Mouse (Mus musculus): ENCODE data around the gene Fbxo8. TPM values are rescaled to one million over a fixed set of nuclear protein-coding genes. Genes with fewer than 3 reads are reported as not detected.

The Fbxo8 gene
- polyA plus RNA-seq, 1 experiment from 2014 or later, result 37.0 TPM

DNA sequence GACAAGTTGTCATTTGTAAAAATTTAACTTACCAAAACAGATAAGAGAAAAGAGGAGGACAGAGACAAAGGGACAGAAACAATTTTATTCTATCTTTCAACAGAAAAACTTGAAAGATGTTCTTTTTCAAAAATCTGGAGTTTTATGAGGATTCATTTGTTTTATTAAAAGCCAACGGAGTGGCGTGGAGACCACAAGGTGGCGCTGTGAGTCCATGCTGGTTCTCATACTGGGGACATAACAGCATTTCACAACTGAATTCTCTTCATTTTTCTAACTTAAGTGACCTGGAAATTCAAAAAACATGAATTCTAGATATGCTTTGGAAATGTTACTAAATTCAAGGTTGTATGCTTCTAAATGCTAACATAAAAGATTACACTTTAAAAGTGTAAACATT is 20.5 kb upstream of the Fbxo8 start:
- peak; percentile 46 for DNase-seq (ENCODE audit: low spot score)
- no peak overlapping the region for H3K4me2 ChIP-seq (ENCODE audit: low read depth)
- no peaks in the 10 kb centered on the region for H3K9me3 ChIP-seq (ENCODE audit: control insufficient read depth, low read length)
- no peaks in the 10 kb centered on the region for H3K27me3 ChIP-seq (ENCODE audit: control insufficient read depth, insufficient read depth, low read length)
- ATAC-seq (ENCODE audit: insufficient read depth, low FRiP score, low TSS enrichment), result no peak
- 0 out of 2 replicates have a peak, but pooled peaks cover 2% of the 10 kb centered on the region for H3K36me3 ChIP-seq (ENCODE audit: control insufficient read depth, insufficient read depth, low read length)
- 10% methylated on average over 3 of the region's 3 CpGs for WGBS
- no peak overlapping the region for H3K27ac ChIP-seq (ENCODE audit: low read depth, low read length)
- H3K4me3 ChIP-seq (ENCODE audit: low read depth, low read length), result no peak overlapping the region
- no peaks in the 10 kb centered on the region for H3K4me1 ChIP-seq (ENCODE audit: control insufficient read depth, insufficient read depth, low read length)
- no peak overlapping the region for H3K9ac ChIP-seq (ENCODE audit: low read length)

DNA sequence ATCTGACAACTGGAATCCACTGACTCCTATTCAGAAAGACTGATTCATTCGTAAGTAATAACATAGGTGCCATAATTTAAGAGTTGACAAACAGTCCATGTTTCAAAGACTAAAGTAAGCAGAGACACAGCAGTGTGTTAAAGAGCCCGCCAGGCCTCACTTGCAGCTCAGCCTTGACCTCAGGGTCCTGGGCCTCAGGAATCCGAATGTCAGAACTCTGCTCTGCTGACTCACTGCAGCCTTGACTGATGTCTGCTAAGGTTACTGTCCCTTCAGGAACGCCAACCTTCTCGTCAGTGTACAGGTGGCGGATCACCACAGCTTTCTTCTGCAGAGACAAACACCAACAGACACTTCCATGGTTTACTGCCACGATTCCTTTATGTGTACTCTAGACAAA is 10.2 kb upstream of the Fbxo8 start:
- Histone ChIP-seq H3K4me1 (ENCODE audit: control insufficient read depth, insufficient read depth, low read length) (no peaks in the 10 kb centered on the region), H3K9me3 (ENCODE audit: control insufficient read depth, low read length) (no peaks in the 10 kb centered on the region), H3K36me3 (ENCODE audit: control insufficient read depth, insufficient read depth, low read length) (peaks cover 2% of the 10 kb centered on the region; the same call in 1 of the 2 replicates), H3K27me3 (ENCODE audit: control insufficient read depth, insufficient read depth, low read length) (no peaks in the 10 kb centered on the region), H3K27ac (ENCODE audit: low read depth, low read length) (no peak overlapping the region), H3K4me3 (ENCODE audit: low read depth, low read length) (no peak overlapping the region), H3K9ac (ENCODE audit: low read length) (no peak overlapping the region), H3K4me2 (ENCODE audit: low read depth) (no peak overlapping the region)
- ATAC-seq (ENCODE audit: insufficient read depth, low FRiP score, low TSS enrichment), result no peak
- 91% methylated on average over 7 of the region's 7 CpGs for WGBS
- no peak for DNase-seq (ENCODE audit: low spot score)

DNA sequence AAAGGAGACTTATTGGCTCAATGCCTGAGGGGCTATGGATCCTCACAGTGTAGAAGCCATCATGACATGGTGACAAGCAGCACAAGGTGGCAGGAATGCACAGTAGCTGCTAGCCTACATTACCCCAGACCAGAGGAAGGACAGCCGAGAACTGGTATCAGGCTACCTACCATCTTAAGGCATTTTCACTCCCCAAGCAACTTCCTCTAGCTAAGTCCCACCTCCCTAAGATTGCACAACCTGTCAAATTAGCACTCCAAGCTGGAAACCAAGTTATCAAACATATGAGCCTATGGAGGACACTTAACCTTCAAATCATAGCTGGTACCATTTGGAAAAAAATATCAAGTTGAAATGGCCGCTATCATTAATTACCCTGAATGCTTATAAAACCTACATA is 3.0 kb upstream of the Fbxo8 start:
- no peaks in the 10 kb centered on the region for H3K36me3 ChIP-seq (ENCODE audit: control insufficient read depth, insufficient read depth, low read length)
- DNase-seq (ENCODE audit: low spot score), result no peak
- WGBS, result 90% methylated on average over 2 of the region's 2 CpGs
- no peaks in the 10 kb centered on the region; the same call in 1 of the 2 replicates for H3K4me1 ChIP-seq (ENCODE audit: control insufficient read depth, insufficient read depth, low read length)
- H3K9ac ChIP-seq (ENCODE audit: low read length), result no peak overlapping the region
- H3K9me3 ChIP-seq (ENCODE audit: control insufficient read depth, low read length), result no peaks in the 10 kb centered on the region
- ATAC-seq (ENCODE audit: insufficient read depth, low FRiP score, low TSS enrichment), result no peak
- H3K27ac ChIP-seq (ENCODE audit: low read depth, low read length), result no peak overlapping the region
- H3K27me3 ChIP-seq (ENCODE audit: control insufficient read depth, insufficient read depth, low read length), result no peaks in the 10 kb centered on the region
- H3K4me3 ChIP-seq (ENCODE audit: low read depth, low read length), result no peak overlapping the region
- H3K4me2 ChIP-seq (ENCODE audit: low read depth), result no peak overlapping the region

DNA sequence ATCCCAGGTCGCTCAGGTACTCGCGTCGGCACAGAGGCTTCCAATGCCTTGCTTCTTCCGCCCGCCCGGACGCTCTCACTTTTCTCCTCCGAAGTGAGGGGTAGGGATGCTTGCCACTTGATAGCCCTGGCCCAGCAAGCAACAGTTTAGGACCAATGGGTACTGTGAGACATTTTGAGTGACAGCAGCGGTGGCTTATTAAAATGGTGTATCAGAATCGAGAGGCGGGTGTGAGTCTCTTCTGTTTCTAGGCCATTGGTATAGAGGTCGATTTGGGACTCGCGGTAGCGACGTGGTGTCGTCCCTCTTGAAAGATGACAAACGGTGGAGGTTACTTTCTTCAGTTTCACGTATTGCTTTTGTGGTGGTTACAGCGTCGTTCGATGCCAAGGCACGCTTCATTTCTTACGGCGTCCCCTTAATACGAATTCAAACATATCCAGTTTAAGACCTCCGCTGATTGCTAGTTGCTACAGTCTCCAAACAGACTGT is 517 bp downstream of the Fbxo8 start:
- Histone ChIP-seq H3K9me3 (ENCODE audit: control insufficient read depth, low read length) (no peaks in the 10 kb centered on the region), H3K27me3 (ENCODE audit: control insufficient read depth, insufficient read depth, low read length) (no peaks in the 10 kb centered on the region), H3K36me3 (ENCODE audit: control insufficient read depth, insufficient read depth, low read length) (no peaks in the 10 kb centered on the region), H3K4me3 (ENCODE audit: low read depth, low read length) (peak overlapping the region; percentile 90), H3K9ac (ENCODE audit: low read length) (peak overlapping the region; percentile 84), H3K4me1 (ENCODE audit: control insufficient read depth, insufficient read depth, low read length) (no peaks in the 10 kb centered on the region; the same call in 1 of the 2 replicates), H3K27ac (ENCODE audit: low read depth, low read length) (peak overlapping the region; percentile 62; the same call in 1 of the 2 replicates), H3K4me2 (ENCODE audit: low read depth) (peak overlapping the region; percentile 75)
- under 1% methylated on average over 28 of the region's 28 CpGs for WGBS
- ATAC-seq (ENCODE audit: insufficient read depth, low FRiP score, low TSS enrichment), result peak; percentile 95
- DNase-seq (ENCODE audit: low spot score), result peak; percentile 85

DNA sequence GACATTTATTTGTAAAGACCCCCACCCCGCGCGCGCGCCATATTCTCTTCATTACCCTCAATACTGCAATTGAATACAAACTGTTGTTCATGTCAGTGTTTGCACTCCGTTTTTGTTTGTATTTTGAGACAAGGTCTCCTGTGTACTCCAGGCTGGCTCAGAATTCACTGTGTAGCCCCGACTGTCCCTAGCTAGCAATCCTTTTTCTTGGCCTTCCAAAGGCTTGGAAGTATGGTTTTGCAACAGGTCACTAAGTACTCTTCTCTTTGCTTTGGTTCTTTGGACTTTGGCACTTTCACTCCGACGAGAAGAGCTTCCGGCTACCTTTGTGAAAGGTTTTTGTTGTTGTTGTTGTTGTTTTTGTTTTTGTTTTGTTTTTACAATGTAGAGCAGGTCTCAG is 1.2 kb downstream of the Fbxo8 start:
- 28% methylated on average over 10 of the region's 10 CpGs for WGBS
- no peak for DNase-seq (ENCODE audit: low spot score)
- no peaks in the 10 kb centered on the region for H3K36me3 ChIP-seq (ENCODE audit: control insufficient read depth, insufficient read depth, low read length)
- H3K4me3 ChIP-seq (ENCODE audit: low read depth, low read length), result peak overlapping the region; percentile 90
- H3K9ac ChIP-seq (ENCODE audit: low read length), result 0 out of 2 replicates have a peak overlapping the region, but pooled peaks have one; percentile 10
- no peaks in the 10 kb centered on the region; the same call in 1 of the 2 replicates for H3K4me1 ChIP-seq (ENCODE audit: control insufficient read depth, insufficient read depth, low read length)
- no peaks in the 10 kb centered on the region for H3K9me3 ChIP-seq (ENCODE audit: control insufficient read depth, low read length)
- no peak overlapping the region for H3K27ac ChIP-seq (ENCODE audit: low read depth, low read length)
- no peak for ATAC-seq (ENCODE audit: insufficient read depth, low FRiP score, low TSS enrichment)
- peak overlapping the region; percentile 75 for H3K4me2 ChIP-seq (ENCODE audit: low read depth)
- H3K27me3 ChIP-seq (ENCODE audit: control insufficient read depth, insufficient read depth, low read length), result no peaks in the 10 kb centered on the region

DNA sequence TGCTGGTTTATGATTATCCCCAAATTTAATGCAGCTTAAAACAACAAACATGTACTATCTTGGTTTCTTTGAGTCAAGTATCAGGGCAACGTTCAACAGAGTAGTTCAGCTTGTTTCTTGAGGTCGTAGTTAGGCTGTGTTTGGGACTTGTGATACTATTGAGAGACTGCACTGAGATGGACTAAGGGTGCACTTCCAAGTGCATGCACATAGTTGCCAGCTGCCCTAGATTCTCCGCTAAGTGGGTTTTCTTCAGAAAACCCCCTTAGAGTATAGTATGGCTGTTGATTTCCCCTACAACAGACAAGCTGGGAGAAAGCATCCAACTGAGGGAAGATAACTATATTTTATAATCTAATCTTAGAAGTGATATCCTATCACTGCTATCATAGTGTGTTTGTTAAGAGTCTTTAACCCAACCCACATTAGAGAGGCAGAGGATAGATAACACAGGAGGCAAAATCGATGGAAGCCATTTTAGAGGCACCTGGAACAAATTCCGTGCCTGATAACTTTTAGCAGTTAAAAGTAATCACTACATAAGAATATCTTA is 1.7 kb downstream of the Fbxo8 start:
- Histone ChIP-seq H3K4me3 (ENCODE audit: low read depth, low read length) (no peak overlapping the region), H3K27me3 (ENCODE audit: control insufficient read depth, insufficient read depth, low read length) (no peaks in the 10 kb centered on the region), H3K4me1 (ENCODE audit: control insufficient read depth, insufficient read depth, low read length) (no peaks in the 10 kb centered on the region; the same call in 1 of the 2 replicates), H3K9ac (ENCODE audit: low read length) (no peak overlapping the region), H3K9me3 (ENCODE audit: control insufficient read depth, low read length) (no peaks in the 10 kb centered on the region), H3K4me2 (ENCODE audit: low read depth) (no peak overlapping the region), H3K27ac (ENCODE audit: low read depth, low read length) (no peak overlapping the region), H3K36me3 (ENCODE audit: control insufficient read depth, insufficient read depth, low read length) (no peaks in the 10 kb centered on the region)
- DNase-seq (ENCODE audit: low spot score) (no peak), ATAC-seq (ENCODE audit: insufficient read depth, low FRiP score, low TSS enrichment) (no peak)
- 78% methylated on average over 5 of the region's 5 CpGs for WGBS

DNA sequence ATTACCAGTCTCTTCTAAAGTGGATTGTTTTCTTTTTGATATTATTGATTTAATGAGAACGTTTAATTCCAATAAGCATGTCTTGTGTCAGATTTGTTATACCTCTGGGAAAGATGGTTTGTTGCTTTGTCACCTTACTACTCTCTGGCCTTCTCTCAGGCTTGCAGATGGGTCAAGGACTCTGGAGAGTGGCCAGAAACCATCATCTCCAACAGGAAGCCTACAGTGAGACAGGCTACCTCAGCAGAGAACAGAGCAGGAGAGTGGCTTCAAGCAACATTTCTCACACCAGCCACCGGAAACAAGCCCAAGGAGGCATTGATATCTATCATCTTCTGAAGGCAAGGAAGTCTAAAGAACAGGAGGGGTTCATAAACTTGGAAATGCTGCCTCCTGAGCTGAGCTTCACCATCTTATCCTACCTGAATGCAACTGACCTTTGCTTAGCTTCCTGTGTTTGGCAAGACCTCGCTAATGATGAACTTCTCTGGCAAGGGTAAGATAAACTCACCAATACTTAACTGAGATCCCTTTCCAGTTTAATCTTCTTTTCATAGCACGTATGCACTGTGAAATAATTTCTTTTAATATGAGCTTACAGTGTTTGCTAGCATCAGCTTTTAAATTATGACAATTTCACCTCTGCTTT is 13.6 kb downstream of the Fbxo8 start:
- 85% methylated on average over 4 of the region's 4 CpGs for WGBS
- ATAC-seq (ENCODE audit: insufficient read depth, low FRiP score, low TSS enrichment), result no peak

DNA sequence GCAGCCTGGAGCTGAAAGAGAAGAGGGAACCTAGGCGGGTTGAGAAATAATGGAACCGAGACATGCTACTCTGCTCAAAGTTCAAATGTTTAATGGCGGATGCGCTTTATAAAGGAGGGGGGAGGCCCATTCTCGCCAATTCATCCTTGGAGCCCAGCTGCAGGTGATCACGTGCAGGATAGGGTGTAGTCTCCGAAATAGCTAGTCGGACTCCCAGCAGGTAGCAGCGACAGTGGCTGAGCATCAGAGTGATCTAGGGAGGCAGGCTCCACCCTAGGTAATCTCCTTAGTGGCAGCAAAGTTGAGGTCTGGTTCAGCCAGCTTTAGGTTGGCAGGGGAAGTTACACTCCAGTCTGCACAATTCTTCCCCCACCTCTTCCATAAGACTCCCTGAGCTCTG is 16.0 kb downstream of the Fbxo8 start:
- DNase-seq (ENCODE audit: low spot score), result no peak
- H3K4me1 ChIP-seq (ENCODE audit: control insufficient read depth, insufficient read depth, low read length), result no peaks in the 10 kb centered on the region
- H3K36me3 ChIP-seq (ENCODE audit: control insufficient read depth, insufficient read depth, low read length), result no peaks in the 10 kb centered on the region
- no peaks in the 10 kb centered on the region for H3K27me3 ChIP-seq (ENCODE audit: control insufficient read depth, insufficient read depth, low read length)
- H3K9me3 ChIP-seq (ENCODE audit: control insufficient read depth, low read length), result no peaks in the 10 kb centered on the region
- H3K9ac ChIP-seq (ENCODE audit: low read length), result no peak overlapping the region
- no peak overlapping the region for H3K4me2 ChIP-seq (ENCODE audit: low read depth)
- H3K27ac ChIP-seq (ENCODE audit: low read depth, low read length), result no peak overlapping the region
- H3K4me3 ChIP-seq (ENCODE audit: low read depth, low read length), result no peak overlapping the region
- 86% methylated on average over 9 of the region's 9 CpGs for WGBS
- no peak for ATAC-seq (ENCODE audit: insufficient read depth, low FRiP score, low TSS enrichment)

More for the DNA sequence above, 13.6 kb downstream of the Fbxo8 start:
- Histone ChIP-seq H3K9me3 (ENCODE audit: control insufficient read depth, low read length) (no peaks in the 10 kb centered on the region), H3K36me3 (ENCODE audit: control insufficient read depth, insufficient read depth, low read length) (no peaks in the 10 kb centered on the region), H3K27me3 (ENCODE audit: control insufficient read depth, insufficient read depth, low read length) (no peaks in the 10 kb centered on the region), H3K4me2 (ENCODE audit: low read depth) (no peak overlapping the region), H3K27ac (ENCODE audit: low read depth, low read length) (no peak overlapping the region), H3K4me3 (ENCODE audit: low read depth, low read length) (no peak overlapping the region), H3K9ac (ENCODE audit: low read length) (no peak overlapping the region), H3K4me1 (ENCODE audit: control insufficient read depth, insufficient read depth, low read length) (no peaks in the 10 kb centered on the region)
- DNase-seq (ENCODE audit: low spot score), result no peak

DNA sequence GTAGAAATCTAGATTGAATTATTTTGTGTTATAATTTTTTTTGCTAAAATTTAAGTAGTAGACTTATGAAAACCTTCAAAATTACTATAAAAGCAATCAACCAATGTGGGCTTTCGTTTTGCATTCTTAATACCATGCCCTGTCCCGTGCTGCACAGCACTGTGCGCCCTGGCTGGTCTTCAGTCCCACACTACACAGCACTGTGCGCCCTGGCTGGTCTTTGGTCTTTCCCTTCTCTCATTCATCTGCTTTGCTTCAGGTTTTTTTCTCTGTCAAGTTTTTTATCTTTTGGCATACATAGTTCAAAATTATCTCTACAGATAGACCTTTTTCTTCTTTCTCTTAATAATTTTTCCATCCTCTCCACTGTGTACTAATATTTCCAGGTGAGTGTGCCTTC is 30.0 kb downstream of the Fbxo8 start:
- no peak for ATAC-seq (ENCODE audit: insufficient read depth, low FRiP score, low TSS enrichment)
- Histone ChIP-seq H3K27ac (ENCODE audit: low read depth, low read length) (no peak overlapping the region), H3K4me2 (ENCODE audit: low read depth) (no peak overlapping the region), H3K27me3 (ENCODE audit: control insufficient read depth, insufficient read depth, low read length) (no peaks in the 10 kb centered on the region), H3K9me3 (ENCODE audit: control insufficient read depth, low read length) (no peaks in the 10 kb centered on the region), H3K4me1 (ENCODE audit: control insufficient read depth, insufficient read depth, low read length) (no peaks in the 10 kb centered on the region), H3K9ac (ENCODE audit: low read length) (no peak overlapping the region), H3K4me3 (ENCODE audit: low read depth, low read length) (no peak overlapping the region), H3K36me3 (ENCODE audit: control insufficient read depth, insufficient read depth, low read length) (no peaks in the 10 kb centered on the region)
- DNase-seq (ENCODE audit: low spot score), result no peak
- WGBS, result 96% methylated on average over 4 of the region's 4 CpGs

All from neural tube, embryonic 11.5 days (tissue).